Mouse (Mus musculus): Measurements from ENCODE around the gene Mapkapk3. TPM values are rescaled to one million over a fixed set of nuclear protein-coding genes. Genes with fewer than 3 reads are reported as not detected.

Mapkapk3 gene
- total and polyA plus RNA-seq, 3 experiments: 26.1 to 36.0 (median 29.0) TPM

GRCm38 (mm10) chr9:107269772-107270171, 19.9 kb downstream of the Mapkapk3 start:
- H3K27ac ChIP-seq: no peak overlapping the region
- peaks cover 3% of the 10 kb centered on the region; the same call in 1 of the 2 replicates for H3K4me1 ChIP-seq (ENCODE audit: control insufficient read depth, insufficient read depth, low read length)
- H3K9ac ChIP-seq (ENCODE audit: low read depth, low read length): no peak overlapping the region
- no peaks in the 10 kb centered on the region for H3K79me2 ChIP-seq (replicated peaks; ENCODE audit: control insufficient read depth, insufficient read depth, low read length)
- no peak overlapping the region for H3K4me3 ChIP-seq
- H3K36me3 ChIP-seq (ENCODE audit: control insufficient read depth, insufficient read depth, low read length): no peaks in the 10 kb centered on the region
- no peak for TF ChIP-seq EP300 (IDR thresholded peaks at IDR 0.05; ENCODE audit: insufficient read depth, low read depth, low read length)
- no peak for TF ChIP-seq CTCF (IDR thresholded peaks at IDR 0.05)
- no peak for TF ChIP-seq POLR2A (IDR thresholded peaks at IDR 0.05; ENCODE audit: insufficient read depth, low read depth, low read length)
- intact Hi-C loops (cut with DNase I): no loop called here
- 94% methylated on average over 1 of the region's 1 CpGs for WGBS
- H3K27me3 ChIP-seq (ENCODE audit: control insufficient read depth, insufficient read depth, low read length): no peaks in the 10 kb centered on the region
- DNase-seq: no peak

DNA sequence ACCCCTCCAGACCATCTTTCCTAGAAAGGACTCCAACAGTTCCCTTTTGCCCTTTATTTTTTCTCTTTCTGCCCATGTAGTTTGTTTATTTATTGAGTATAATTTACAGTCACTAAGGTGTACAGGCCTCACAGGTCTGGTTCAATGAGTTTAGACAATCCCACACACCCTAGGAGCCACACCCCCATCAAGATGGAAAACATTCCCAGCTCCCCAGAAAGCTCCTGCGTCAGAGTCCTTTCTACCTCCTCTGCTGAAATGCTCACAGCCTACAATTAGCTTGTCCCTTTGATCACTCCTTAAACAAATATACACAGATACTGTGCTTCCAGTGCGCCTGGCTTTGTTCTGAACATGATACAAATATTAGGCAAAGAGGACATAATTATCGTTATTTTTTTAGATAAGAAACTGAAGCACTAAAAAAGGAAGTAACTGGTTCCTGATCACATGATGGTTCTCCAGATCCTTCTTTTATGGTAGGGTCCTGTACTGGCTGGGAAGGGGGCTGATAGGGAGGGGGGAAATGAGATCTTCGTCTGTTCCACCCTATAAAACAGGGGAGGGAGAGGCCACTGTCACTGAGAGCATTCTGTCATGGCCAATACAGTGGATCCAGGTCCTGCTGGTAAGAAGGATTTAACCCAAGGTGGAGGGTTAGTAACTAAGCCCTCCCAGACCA, 21.8 kb downstream of the Mapkapk3 start:
- TF ChIP-seq POLR2A (IDR thresholded peaks at IDR 0.05; ENCODE audit: insufficient read depth, low read depth, low read length) (no peak), EP300 (IDR thresholded peaks at IDR 0.05; ENCODE audit: insufficient read depth, low read depth, low read length) (no peak), CTCF (IDR thresholded peaks at IDR 0.05) (no peak)
- no peaks in the 10 kb centered on the region for H3K27me3 ChIP-seq (ENCODE audit: control insufficient read depth, insufficient read depth, low read length)
- intact Hi-C loops (cut with DNase I): no loop called here
- no peak overlapping the region for H3K4me3 ChIP-seq
- H3K9ac ChIP-seq (ENCODE audit: low read depth, low read length): no peak overlapping the region
- 45% methylated on average over 4 of the region's 4 CpGs for WGBS
- H3K4me1 ChIP-seq (ENCODE audit: control insufficient read depth, insufficient read depth, low read length): peaks cover 2% of the 10 kb centered on the region; the same call in 1 of the 2 replicates
- H3K27ac ChIP-seq: no peak overlapping the region
- H3K79me2 ChIP-seq (replicated peaks; ENCODE audit: control insufficient read depth, insufficient read depth, low read length): no peaks in the 10 kb centered on the region
- no peak for DNase-seq
- no peaks in the 10 kb centered on the region for H3K36me3 ChIP-seq (ENCODE audit: control insufficient read depth, insufficient read depth, low read length)

- intact Hi-C loops (cut with DNase I): no loop called here
- Histone ChIP-seq H3K4me1 (ENCODE audit: control insufficient read depth, insufficient read depth, low read length) (no peaks in the 10 kb centered on the region), H3K4me3 (no peak overlapping the region), H3K27ac (no peak overlapping the region), H3K27me3 (ENCODE audit: control insufficient read depth, insufficient read depth, low read length) (no peaks in the 10 kb centered on the region), H3K79me2 (replicated peaks; ENCODE audit: control insufficient read depth, insufficient read depth, low read length) (no peaks in the 10 kb centered on the region), H3K36me3 (ENCODE audit: control insufficient read depth, insufficient read depth, low read length) (no peaks in the 10 kb centered on the region), H3K9ac (ENCODE audit: low read depth, low read length) (no peak overlapping the region)
- WGBS: 53% methylated on average over 1 of the region's 1 CpGs
- DNase-seq: no peak
- no peak for TF ChIP-seq POLR2A (IDR thresholded peaks at IDR 0.05; ENCODE audit: insufficient read depth, low read depth, low read length)
- no peak for TF ChIP-seq CTCF (IDR thresholded peaks at IDR 0.05)
- no peak for TF ChIP-seq EP300 (IDR thresholded peaks at IDR 0.05; ENCODE audit: insufficient read depth, low read depth, low read length)
These were observed 22.6 kb downstream of the Mapkapk3 start for GRCm38 (mm10) chr9:107267028-107267427.

- peaks cover 1% of the 10 kb centered on the region; the same call in 1 of the 2 replicates for H3K4me1 ChIP-seq (ENCODE audit: control insufficient read depth, insufficient read depth, low read length)
- H3K27ac ChIP-seq: no peak overlapping the region
- intact Hi-C loops (cut with DNase I): no loop called here
- H3K4me3 ChIP-seq: no peak overlapping the region
- no peaks in the 10 kb centered on the region for H3K79me2 ChIP-seq (replicated peaks; ENCODE audit: control insufficient read depth, insufficient read depth, low read length)
- no peaks in the 10 kb centered on the region for H3K27me3 ChIP-seq (ENCODE audit: control insufficient read depth, insufficient read depth, low read length)
- no peak for DNase-seq
- H3K9ac ChIP-seq (ENCODE audit: low read depth, low read length): no peak overlapping the region
- peaks cover 2% of the 10 kb centered on the region; the same call in 1 of the 2 replicates for H3K36me3 ChIP-seq (ENCODE audit: control insufficient read depth, insufficient read depth, low read length)
- TF ChIP-seq POLR2A (IDR thresholded peaks at IDR 0.05; ENCODE audit: insufficient read depth, low read depth, low read length) (no peak), EP300 (IDR thresholded peaks at IDR 0.05; ENCODE audit: insufficient read depth, low read depth, low read length) (no peak), CTCF (IDR thresholded peaks at IDR 0.05) (no peak)
- 71% methylated on average over 3 of the region's 3 CpGs for WGBS
These were observed 24.9 kb downstream of the Mapkapk3 start for GRCm38 (mm10) chr9:107264731-107265130.

- Histone ChIP-seq H3K27ac (no peak overlapping the region), H3K4me3 (no peak overlapping the region), H3K4me1 (ENCODE audit: control insufficient read depth, insufficient read depth, low read length) (peaks cover 3% of the 10 kb centered on the region), H3K9ac (ENCODE audit: low read depth, low read length) (no peak overlapping the region), H3K79me2 (replicated peaks; ENCODE audit: control insufficient read depth, insufficient read depth, low read length) (no peaks in the 10 kb centered on the region), H3K36me3 (ENCODE audit: control insufficient read depth, insufficient read depth, low read length) (peaks cover 2% of the 10 kb centered on the region; the same call in 1 of the 2 replicates), H3K27me3 (ENCODE audit: control insufficient read depth, insufficient read depth, low read length) (no peaks in the 10 kb centered on the region)
- intact Hi-C loops (cut with DNase I): no loop called here
- DNase-seq: peak in 1 of 2 experiments; percentile 47
- 83% methylated on average over 5 of the region's 5 CpGs for WGBS
- TF ChIP-seq EP300 (IDR thresholded peaks at IDR 0.05; ENCODE audit: insufficient read depth, low read depth, low read length): no peak
- TF ChIP-seq CTCF (IDR thresholded peaks at IDR 0.05): no peak
- no peak for TF ChIP-seq POLR2A (IDR thresholded peaks at IDR 0.05; ENCODE audit: insufficient read depth, low read depth, low read length)
These were observed 25.8 kb downstream of the Mapkapk3 start for GRCm38 (mm10) chr9:107263912-107264311.

DNA sequence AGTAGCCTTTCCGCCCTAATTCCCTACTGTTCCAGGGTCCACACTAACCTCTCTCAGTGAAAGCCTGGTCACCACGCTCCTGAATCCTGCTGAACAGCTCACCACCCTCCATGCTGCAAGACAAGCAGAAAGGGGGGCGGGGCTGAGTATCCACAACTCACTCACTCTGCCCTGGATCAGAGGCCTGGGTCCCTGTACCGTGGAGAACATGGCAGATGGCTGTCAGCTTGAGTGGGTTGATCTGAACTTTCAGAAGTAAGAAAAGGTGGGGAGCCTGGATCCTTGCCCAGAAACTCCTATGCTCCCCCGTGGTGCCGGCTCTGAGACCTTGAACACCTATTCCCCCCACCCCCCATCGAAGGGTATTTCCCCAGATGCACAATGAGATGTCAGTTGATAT, 27.3 kb downstream of the Mapkapk3 start:
- intact Hi-C loops (cut with DNase I): no loop called here
- Histone ChIP-seq H3K27ac (no peak overlapping the region), H3K36me3 (ENCODE audit: control insufficient read depth, insufficient read depth, low read length) (peaks cover 2% of the 10 kb centered on the region; the same call in 1 of the 2 replicates), H3K4me3 (no peak overlapping the region), H3K27me3 (ENCODE audit: control insufficient read depth, insufficient read depth, low read length) (no peaks in the 10 kb centered on the region), H3K79me2 (replicated peaks; ENCODE audit: control insufficient read depth, insufficient read depth, low read length) (no peaks in the 10 kb centered on the region), H3K4me1 (ENCODE audit: control insufficient read depth, insufficient read depth, low read length) (peaks cover 3% of the 10 kb centered on the region), H3K9ac (ENCODE audit: low read depth, low read length) (no peak overlapping the region)
- no peak for DNase-seq
- TF ChIP-seq CTCF (IDR thresholded peaks at IDR 0.05) (no peak), EP300 (IDR thresholded peaks at IDR 0.05; ENCODE audit: insufficient read depth, low read depth, low read length) (no peak), POLR2A (IDR thresholded peaks at IDR 0.05; ENCODE audit: insufficient read depth, low read depth, low read length) (no peak)
- 86% methylated on average over 7 of the region's 7 CpGs for WGBS

All from heart, adult 2 months (tissue).